Mouse (Mus musculus): ENCODE data around the gene Slc10a3.

GRCm38 (mm10) chrX:74367512-74367911 lies 5.6 kb downstream of the Slc10a3 start:
- no peak for TF ChIP-seq CTCF (IDR thresholded peaks at IDR 0.05; ENCODE audit: low read depth)
- no peak for TF ChIP-seq EP300 (IDR thresholded peaks at IDR 0.05; ENCODE audit: low read depth)

Measured in heart, postnatal 0 days (tissue).